In genomic region chr17:86243109-86243527, GRCm38 (mm10) we compare ENCODE assay signal across 13 mouse cellular contexts.
A peak's percentile ranks its signal among the peaks of the same experiment; 100 is the strongest.
DNase-seq lines count a peak whose midpoint lies in the region; ATAC-seq and TF ChIP-seq lines count a peak whose summit lies in the region.
"Had no signal": no experiment of that assay in that cellular context is flagged by ENCODE, and none has a peak within 500 bp of the region (broad histone marks: within the 10 kb centered on the region; RNA-seq: fewer than 3 reads in every experiment).

No protein-coding gene starts in this region.

- ATAC-seq in kidney, embryonic 14.5 days (ENCODE audit: low FRiP score, low TSS enrichment): no peak
- no peak for ATAC-seq in intestine, postnatal 0 days
- ATAC-seq: Patski had no signal

- no peaks in the 10 kb centered on the region for H3K4me1 ChIP-seq in kidney, embryonic 14.5 days (ENCODE audit: control insufficient read depth, insufficient read depth, low read length)
- no peaks in the 10 kb centered on the region for H3K4me1 ChIP-seq in intestine, postnatal 0 days (replicated peaks; ENCODE audit: control insufficient read depth, insufficient read depth, low read length)
- H3K4me1 ChIP-seq: stomach, embryonic 15.5 days had no signal

- whole genome bisulfite sequencing in kidney, embryonic 14.5 days: 84% methylated on average over 16 of the region's 16 CpGs
- 82% methylated on average over 16 of the region's 16 CpGs for WGBS in intestine, postnatal 0 days

- peak overlapping the region; percentile 44 for H3K27ac ChIP-seq in layer of hippocampus, adult 2 months
- H3K27ac ChIP-seq in kidney, embryonic 14.5 days (ENCODE audit: low read depth, low read length): no peak overlapping the region
- no peak overlapping the region for H3K27ac ChIP-seq in intestine, postnatal 0 days (ENCODE audit: low read depth, low read length)
- H3K27ac ChIP-seq: kidney, postnatal 0 days; stomach, embryonic 15.5 days had no signal

- peak overlapping the region; percentile 3; the same call in 1 of the 2 replicates for H3K4me3 ChIP-seq in layer of hippocampus, adult 2 months
- no peak overlapping the region for H3K4me3 ChIP-seq in kidney, embryonic 14.5 days (ENCODE audit: low read length)
- no peak overlapping the region for H3K4me3 ChIP-seq in intestine, postnatal 0 days (ENCODE audit: low read depth, low read length)
- H3K4me3 ChIP-seq: stomach, embryonic 15.5 days had no signal

- no peak overlapping the region for H3K4me2 ChIP-seq in kidney, embryonic 14.5 days (replicated peaks; ENCODE audit: low read depth, low read length)
- H3K4me2 ChIP-seq in intestine, postnatal 0 days (replicated peaks; ENCODE audit: low read depth): no peak overlapping the region
- H3K4me2 ChIP-seq: stomach, embryonic 15.5 days had no signal

- no peaks in the 10 kb centered on the region for H3K9me3 ChIP-seq in kidney, embryonic 14.5 days (ENCODE audit: control insufficient read depth, low read length)
- no peaks in the 10 kb centered on the region for H3K9me3 ChIP-seq in intestine, postnatal 0 days (ENCODE audit: control insufficient read depth)
- H3K9me3 ChIP-seq: stomach, embryonic 15.5 days had no signal

- no peaks in the 10 kb centered on the region for H3K36me3 ChIP-seq in kidney, embryonic 14.5 days (ENCODE audit: control insufficient read depth, insufficient read depth, low read length)
- H3K36me3 ChIP-seq in intestine, postnatal 0 days (ENCODE audit: control insufficient read depth, insufficient read depth): no peaks in the 10 kb centered on the region; the same call in 1 of the 2 replicates
- H3K36me3 ChIP-seq: stomach, embryonic 15.5 days had no signal

- H3K27me3 ChIP-seq in kidney, embryonic 14.5 days (ENCODE audit: control insufficient read depth, insufficient read depth, low read length): no peaks in the 10 kb centered on the region
- no peaks in the 10 kb centered on the region for H3K27me3 ChIP-seq in intestine, postnatal 0 days (replicated peaks; ENCODE audit: control insufficient read depth, insufficient read depth, low read length)
- H3K27me3 ChIP-seq: Patski; stomach, embryonic 15.5 days had no signal

- no peak overlapping the region for H3K9ac ChIP-seq in kidney, embryonic 14.5 days (ENCODE audit: low read depth, low read length)
- H3K9ac ChIP-seq in intestine, postnatal 0 days (ENCODE audit: low read depth, low read length): no peak overlapping the region
- H3K9ac ChIP-seq: stomach, embryonic 15.5 days had no signal

- no peak for TF ChIP-seq CTCF in layer of hippocampus, adult 2 months (conservative IDR thresholded peaks at IDR 0.05)
- no peak for TF ChIP-seq CTCF in intestine, postnatal 0 days (IDR thresholded peaks at IDR 0.05; ENCODE audit: low read depth)

- no peak for DNase-seq in layer of hippocampus, adult 2 months (ENCODE audit: low spot score in 2 of 2)
- DNase-seq in layer of hippocampus, adult 8-10 months (ENCODE audit: low spot score in 2 of 2): no peak
- peak; percentile 14 for DNase-seq in T-cell, adult 2 months (ENCODE audit: low spot score)
- DNase-seq in lung, postnatal 36 days: peak; percentile 49
- DNase-seq in spleen, postnatal 36 days (ENCODE audit: low spot score in 2 of 2): peak; percentile 40 to 48
- DNase-seq: adrenal gland, adult 2 months; cerebellum, postnatal 14 days; layer of hippocampus, adult 9-11 months had no signal

Comparison
In these comparisons a context has a peak if more than half of its experiments do, and no peak if none do; other contexts are left out.
1. DNase-seq: peak in T-cell, adult 2 months (single experiment), lung, postnatal 36 days (single experiment) and spleen, postnatal 36 days (2 of 2); none in layer of hippocampus, adult 2 months (0 of 2) and layer of hippocampus, adult 8-10 months (0 of 2).